Mouse (Mus musculus) ES-Bruce4 (cell line): Measurements from ENCODE around the gene Dnah5. TPM values are rescaled to one million over a fixed set of nuclear protein-coding genes. Genes with fewer than 3 reads are reported as not detected.

ENCODE experiments used
- H3K27ac ChIP-seq: 2 replicates; pipeline ENCODE4 v1.5.1; 2012; ENCODE audit warnings: low read length, inconsistent platforms; ENCODE audit not compliant: insufficient read depth
- H3K27me3 ChIP-seq: 2 replicates; pipeline ENCODE4 v1.6.1; 2012; ENCODE audit warnings: mild to moderate bottlenecking, low read length, inconsistent platforms; ENCODE audit not compliant: control insufficient read depth, poor library complexity, insufficient read depth, severe bottlenecking
- H3K36me3 ChIP-seq: 2 replicates; pipeline ENCODE4 v1.6.1; 2012; ENCODE audit warnings: inconsistent platforms, mild to moderate bottlenecking, low read length, moderate library complexity; ENCODE audit not compliant: control insufficient read depth, poor library complexity, insufficient read depth, severe bottlenecking
- H3K4me1 ChIP-seq: one replicate; pipeline ENCODE4 v1.8.1; 2011; ENCODE audit warnings: low read length; ENCODE audit not compliant: control insufficient read depth, insufficient read depth
- H3K4me3 ChIP-seq: 2 replicates; pipeline ENCODE4 v1.5.1; 2011; ENCODE audit warnings: low read depth, mild to moderate bottlenecking, low read length
- H3K9ac ChIP-seq: 2 replicates; pipeline ENCODE4 v1.6.1; 2012; ENCODE audit warnings: low read depth, mild to moderate bottlenecking, inconsistent platforms; ENCODE audit not compliant: poor library complexity, severe bottlenecking
- H3K9me3 ChIP-seq: replicated peaks from 2 replicates; pipeline ENCODE4 v1.6.1; 2012; ENCODE audit warnings: mild to moderate bottlenecking, low read length, inconsistent platforms; ENCODE audit not compliant: control insufficient read depth, poor library complexity, insufficient read depth, severe bottlenecking
- CTCF ChIP-seq: IDR thresholded peaks from one replicate; pipeline ENCODE4 v1.8.1; 2011; ENCODE audit warnings: low read depth, low read length
- EP300 ChIP-seq: IDR thresholded peaks from 2 replicates; pipeline ENCODE4 v1.6.1; 2011; ENCODE audit warnings: low read depth, low read length; ENCODE audit not compliant: insufficient read depth
- POLR2A ChIP-seq: IDR thresholded peaks from one replicate; pipeline ENCODE4 v1.8.1; 2011; ENCODE audit warnings: low read length; ENCODE audit not compliant: insufficient read depth
- polyA plus RNA-seq: library from polyadenylated mRNA; stranded (reverse); fragments of >200 nt; gene quantifications from 2 replicates; pipeline ENCODE4 v1.2.4, GENCODE M21; 2011; ENCODE audit warnings: low read depth; ENCODE audit not compliant: missing spikeins, insufficient read depth, insufficient read length

Gene Dnah5
- polyA plus RNA-seq, 1 experiment = 0.04 TPM

- H3K4me1 ChIP-seq = no peaks in the 10 kb centered on the region
- no peaks in the 10 kb centered on the region for H3K27me3 ChIP-seq
- no peaks in the 10 kb centered on the region for H3K9me3 ChIP-seq
- no peak overlapping the region for H3K9ac ChIP-seq
- H3K27ac ChIP-seq = no peak overlapping the region
- TF ChIP-seq POLR2A (no peak), CTCF (no peak)
- H3K36me3 ChIP-seq = no peaks in the 10 kb centered on the region
- H3K4me3 ChIP-seq = no peak overlapping the region
Measured at GRCm38 (mm10) chr15:28395481-28395880, 191.9 kb downstream of the Dnah5 start.

- no peak overlapping the region for H3K4me3 ChIP-seq
- TF ChIP-seq EP300 (no peak), CTCF (no peak), POLR2A (no peak)
Measured at GRCm38 (mm10) chr15:28398472-28398871, 194.9 kb downstream of the Dnah5 start.

GRCm38 (mm10) chr15:28399258-28399657 lies 195.7 kb downstream of the Dnah5 start:
- Histone ChIP-seq H3K36me3 (no peaks in the 10 kb centered on the region), H3K9me3 (no peaks in the 10 kb centered on the region), H3K27me3 (no peaks in the 10 kb centered on the region), H3K4me3 (no peak overlapping the region), H3K9ac (no peak overlapping the region), H3K27ac (no peak overlapping the region), H3K4me1 (no peaks in the 10 kb centered on the region)
- no peak for TF ChIP-seq EP300
- no peak for TF ChIP-seq CTCF
- TF ChIP-seq POLR2A = no peak

More at GRCm38 (mm10) chr15:28398472-28398871, 194.9 kb downstream of the Dnah5 start:
- Histone ChIP-seq H3K9me3 (no peaks in the 10 kb centered on the region), H3K9ac (no peak overlapping the region), H3K27ac (no peak overlapping the region), H3K27me3 (no peaks in the 10 kb centered on the region), H3K4me1 (no peaks in the 10 kb centered on the region), H3K36me3 (no peaks in the 10 kb centered on the region)

GRCm38 (mm10) chr15:28404630-28405029 lies 201.1 kb downstream of the Dnah5 start:
- TF ChIP-seq EP300 = no peak
- TF ChIP-seq CTCF = no peak
- no peak for TF ChIP-seq POLR2A
- Histone ChIP-seq H3K4me1 (no peaks in the 10 kb centered on the region), H3K9ac (no peak overlapping the region), H3K27ac (no peak overlapping the region), H3K4me3 (no peak overlapping the region), H3K27me3 (no peaks in the 10 kb centered on the region), H3K36me3 (no peaks in the 10 kb centered on the region), H3K9me3 (no peaks in the 10 kb centered on the region)

GRCm38 (mm10) chr15:28405136-28405535 lies 201.6 kb downstream of the Dnah5 start:
- H3K4me3 ChIP-seq = no peak overlapping the region
- no peaks in the 10 kb centered on the region for H3K4me1 ChIP-seq
- no peak overlapping the region for H3K27ac ChIP-seq
- no peak overlapping the region for H3K9ac ChIP-seq
- H3K36me3 ChIP-seq = no peaks in the 10 kb centered on the region
- no peaks in the 10 kb centered on the region for H3K9me3 ChIP-seq
- no peak for TF ChIP-seq CTCF
- no peak for TF ChIP-seq EP300
- no peak for TF ChIP-seq POLR2A
- H3K27me3 ChIP-seq = no peaks in the 10 kb centered on the region

- no peaks in the 10 kb centered on the region for H3K36me3 ChIP-seq
- H3K9me3 ChIP-seq = no peaks in the 10 kb centered on the region; the same call in 1 of the 2 replicates
- no peak overlapping the region for H3K4me3 ChIP-seq
- H3K4me1 ChIP-seq = no peaks in the 10 kb centered on the region
- TF ChIP-seq CTCF (no peak), EP300 (no peak), POLR2A (no peak)
- no peak overlapping the region for H3K9ac ChIP-seq
- H3K27me3 ChIP-seq = no peaks in the 10 kb centered on the region
- H3K27ac ChIP-seq = no peak overlapping the region
Measured at GRCm38 (mm10) chr15:28439702-28440101, 236.2 kb downstream of the Dnah5 start.
